In genomic region chrX:159627588-159628566, GRCm38 (mm10) we compare ENCODE assay signal across 8 mouse cellular contexts. TPM values are rescaled to one million over a fixed set of nuclear protein-coding genes. Genes with fewer than 3 reads are reported as not detected.
A peak's percentile ranks its signal among the peaks of the same experiment; 100 is the strongest.
DNase-seq lines count a peak whose midpoint lies in the region; ATAC-seq and TF ChIP-seq lines count a peak whose summit lies in the region.

No protein-coding gene starts in this region.

- no peak for TF ChIP-seq POLR2A in olfactory bulb, adult 2 months (IDR thresholded peaks at IDR 0.05; ENCODE audit: insufficient read depth, low read depth, low read length)

- no peaks in the 10 kb centered on the region for H3K9me3 ChIP-seq in heart, embryonic 11.5 days (replicated peaks; ENCODE audit: control insufficient read depth, low read length)
- H3K9me3 ChIP-seq in lung, embryonic 15.5 days: no peaks in the 10 kb centered on the region

- H3K27ac ChIP-seq in heart, embryonic 11.5 days (ENCODE audit: low read depth, low read length): 0 out of 2 replicates have a peak overlapping the region, but pooled peaks have one; percentile 35
- peak overlapping the region; percentile 71 for H3K27ac ChIP-seq in lung, embryonic 15.5 days
- H3K27ac ChIP-seq in olfactory bulb, adult 2 months (ENCODE audit: insufficient read depth, low read depth, low read length): peak overlapping the region; percentile 72; the same call in 1 of the 2 replicates

- no peaks in the 10 kb centered on the region for H3K36me3 ChIP-seq in heart, embryonic 11.5 days (ENCODE audit: control insufficient read depth, insufficient read depth, low read length)
- H3K36me3 ChIP-seq in lung, embryonic 15.5 days: no peaks in the 10 kb centered on the region

- H3K4me3 ChIP-seq in heart, embryonic 11.5 days (ENCODE audit: low read depth, low read length): peak overlapping the region; percentile 58
- H3K4me3 ChIP-seq in lung, embryonic 15.5 days: peak overlapping the region; percentile 63
- H3K4me3 ChIP-seq in olfactory bulb, adult 2 months (ENCODE audit: insufficient read depth, low read depth, low read length): peak overlapping the region; percentile 86

- 13% methylated on average over 56 of the region's 56 CpGs for WGBS in heart, embryonic 11.5 days (ENCODE audit: insufficient replicate concordance)
- WGBS in lung, embryonic 15.5 days: 17% methylated on average over 48 of the region's 56 CpGs
- WGBS in olfactory bulb, adult 2 months: 18% methylated on average over 41 of the region's 56 CpGs

- TF ChIP-seq CTCF in olfactory bulb, adult 2 months (IDR thresholded peaks at IDR 0.05; ENCODE audit: insufficient read depth, low read depth, low read length): no peak

- ATAC-seq in common myeloid progenitor, adult 5-6 weeks (replicated peaks; ENCODE audit: low read depth, poor library complexity, severe bottlenecking): peak; percentile 37
- peak; percentile 69 for ATAC-seq in heart, embryonic 11.5 days (replicated peaks; ENCODE audit: insufficient number of reproducible peaks, low FRiP score, low TSS enrichment)
- ATAC-seq in lung, embryonic 15.5 days (ENCODE audit: borderline replicate concordance, extremely low read depth, low FRiP score, low TSS enrichment): peak; percentile 71
- ATAC-seq in monocyte, adult 5-6 weeks (replicated peaks; ENCODE audit: insufficient number of reproducible peaks, low FRiP score, low TSS enrichment, poor library complexity, severe bottlenecking): no peak; the same call in 1 of the 2 replicates

- H3K27me3 ChIP-seq in heart, embryonic 11.5 days (ENCODE audit: control insufficient read depth, insufficient read depth, low read length): no peaks in the 10 kb centered on the region; the same call in 1 of the 2 replicates
- no peaks in the 10 kb centered on the region; the same call in 1 of the 2 replicates for H3K27me3 ChIP-seq in lung, embryonic 15.5 days

- peak overlapping the region; percentile 77 for H3K4me2 ChIP-seq in heart, embryonic 11.5 days
- H3K4me2 ChIP-seq in lung, embryonic 15.5 days: peak overlapping the region; percentile 80

- peak; percentile 10 for DNase-seq in CD4-positive helper T cell, adult 2 months (ENCODE audit: low read depth, low spot score)
- peak; percentile 56 for DNase-seq in Muller cell, postnatal 12 days (ENCODE audit: inconsistent ontology term)
- DNase-seq in kidney, postnatal 10 days: peak; percentile 56

- no peaks in the 10 kb centered on the region for H3K4me1 ChIP-seq in heart, embryonic 11.5 days (ENCODE audit: control insufficient read depth, insufficient read depth, low read length)
- H3K4me1 ChIP-seq in lung, embryonic 15.5 days: no peaks in the 10 kb centered on the region
- H3K4me1 ChIP-seq in olfactory bulb, adult 2 months (ENCODE audit: control insufficient read depth, insufficient read depth, low read length): peaks cover 5% of the 10 kb centered on the region; the same call in 1 of the 2 replicates

- peak overlapping the region; percentile 76 for H3K9ac ChIP-seq in heart, embryonic 11.5 days (ENCODE audit: low read depth, low read length)
- peak overlapping the region; percentile 64 for H3K9ac ChIP-seq in lung, embryonic 15.5 days

RNA-seq across cellular contexts. Expression of gene Sh3kbp1, which starts 0.8 kb away (rescaled TPM):
- total RNA-seq in common myeloid progenitor, adult 5-6 weeks (2017): 78.7 and 80.3 TPM in 2 replicates
- 80.7 and 81.2 TPM in 2 replicates for polyA plus RNA-seq in heart, embryonic 11.5 days (2014; fragmentation: Nextera tagmentation; extraction: Ambion mirVana)
- polyA plus RNA-seq in lung, embryonic 15.5 days (2015; fragmentation: Nextera tagmentation; extraction: Ambion mirVana): 35.9 and 36.9 TPM in 2 replicates
- 177 and 405 TPM in 2 replicates for polyA plus RNA-seq in olfactory bulb, adult 2 months (2012; ENCODE audit: insufficient read depth, insufficient read length, low replicate concordance, missing spikeins)
- 169 to 178 TPM (median 177 TPM) in 3 replicates for total RNA-seq in monocyte, adult 5-6 weeks (2017)
